Mouse (Mus musculus): ENCODE data around the gene Mdm2. TPM values are rescaled to one million over a fixed set of nuclear protein-coding genes. Genes with fewer than 3 reads are reported as not detected.

Gene Mdm2
- polyA plus RNA-seq, 1 experiment from 2014 or later = 19.5 TPM

GRCm38 (mm10) chr10:117753711-117754608 lies 43.4 kb upstream of the Mdm2 start:
- Histone ChIP-seq H3K4me2 (no peak overlapping the region), H3K27ac (replicated peaks) (no peak overlapping the region), H3K4me1 (replicated peaks) (peaks cover 4% of the 10 kb centered on the region; the same call in 1 of the 2 replicates), H3K36me3 (replicated peaks) (peaks cover 87% of the 10 kb centered on the region), H3K9me3 (replicated peaks) (no peaks in the 10 kb centered on the region), H3K9ac (no peak overlapping the region), H3K27me3 (no peaks in the 10 kb centered on the region), H3K4me3 (replicated peaks) (no peak overlapping the region)
- no peak for ATAC-seq (ENCODE audit: insufficient read depth)
- WGBS (ENCODE audit: insufficient replicate concordance) = 79% methylated on average over 8 of the region's 8 CpGs

DNA sequence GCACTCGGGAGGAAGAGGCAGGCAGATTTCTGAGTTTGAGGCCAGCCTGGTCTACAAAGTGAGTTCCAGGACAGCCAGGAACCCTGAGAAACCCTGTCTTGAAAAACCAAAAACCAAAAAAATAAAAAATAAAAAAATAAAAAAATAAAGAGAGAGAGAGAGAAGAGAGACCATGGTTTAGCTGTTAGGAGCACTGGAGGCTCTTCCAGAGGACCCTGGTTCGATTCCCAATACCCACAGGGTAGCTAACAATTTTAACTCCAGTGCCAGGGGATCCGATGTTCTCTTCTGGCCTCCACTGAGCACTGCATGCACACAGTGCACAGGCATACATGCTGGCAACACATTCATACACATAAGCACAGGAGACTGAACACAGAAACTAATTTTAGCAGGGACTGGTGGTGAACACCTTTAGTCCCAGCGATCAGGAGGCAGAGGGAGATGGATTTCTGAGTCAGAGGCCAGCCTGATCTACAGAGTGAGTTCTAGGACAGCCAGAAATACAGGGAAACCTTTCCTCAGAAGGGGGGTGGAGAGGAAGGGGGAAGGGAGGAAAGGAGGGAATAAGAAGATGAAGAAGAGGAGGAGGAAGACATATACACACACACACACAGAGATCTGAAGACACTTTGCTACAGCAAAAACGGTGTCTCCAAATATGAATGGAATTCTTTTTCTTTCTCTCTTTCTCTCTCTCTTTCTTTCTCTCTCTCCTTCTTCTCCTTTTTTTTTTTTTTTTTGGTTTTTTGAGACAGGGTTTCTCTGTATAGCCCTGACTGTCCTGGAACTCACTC lies 42.5 kb upstream of the Mdm2 start:
- H3K9ac ChIP-seq = no peak overlapping the region
- H3K27ac ChIP-seq (replicated peaks) = no peak overlapping the region
- no peak for ATAC-seq (ENCODE audit: insufficient read depth)
- 85% methylated on average over 5 of the region's 5 CpGs for WGBS (ENCODE audit: insufficient replicate concordance)
- H3K9me3 ChIP-seq (replicated peaks) = no peaks in the 10 kb centered on the region
- peaks cover 85% of the 10 kb centered on the region for H3K36me3 ChIP-seq (replicated peaks)
- no peaks in the 10 kb centered on the region for H3K27me3 ChIP-seq
- H3K4me3 ChIP-seq (replicated peaks) = no peak overlapping the region
- peaks cover 4% of the 10 kb centered on the region; the same call in 1 of the 2 replicates for H3K4me1 ChIP-seq (replicated peaks)
- H3K4me2 ChIP-seq = no peak overlapping the region

DNA sequence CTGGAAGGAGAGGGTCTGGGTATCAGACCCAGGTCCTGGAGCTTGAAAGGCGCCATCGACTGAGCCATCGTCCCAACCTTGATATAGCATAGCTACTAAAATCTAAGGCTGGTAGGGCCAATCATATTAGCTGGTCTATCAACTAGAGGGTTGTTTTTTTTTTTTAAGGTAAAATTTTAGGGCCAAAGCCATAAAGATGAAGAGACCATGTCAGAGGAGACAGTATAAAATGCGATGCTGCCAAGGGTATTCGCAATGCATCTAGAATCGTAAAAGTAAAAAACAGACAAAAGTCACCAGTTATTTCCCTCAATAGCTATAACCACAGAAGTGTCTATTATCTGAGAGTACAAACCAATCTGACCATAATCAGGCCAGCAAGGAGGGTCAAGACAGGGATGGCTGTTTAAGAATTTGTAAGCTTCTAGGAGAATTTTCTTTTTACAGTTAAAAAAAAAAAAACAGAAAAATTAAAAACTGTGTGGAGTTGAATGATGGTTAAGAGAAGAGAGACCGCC lies 41.8 kb upstream of the Mdm2 start:
- no peaks in the 10 kb centered on the region for H3K27me3 ChIP-seq
- H3K27ac ChIP-seq (replicated peaks) = no peak overlapping the region
- H3K4me1 ChIP-seq (replicated peaks) = peaks cover 9% of the 10 kb centered on the region; the same call in 1 of the 2 replicates
- ATAC-seq (ENCODE audit: insufficient read depth) = no peak
- no peak overlapping the region for H3K4me3 ChIP-seq (replicated peaks)
- peaks cover 79% of the 10 kb centered on the region for H3K36me3 ChIP-seq (replicated peaks)
- 94% methylated on average over 7 of the region's 7 CpGs for WGBS (ENCODE audit: insufficient replicate concordance)
- H3K9ac ChIP-seq = no peak overlapping the region
- no peaks in the 10 kb centered on the region for H3K9me3 ChIP-seq (replicated peaks)
- no peak overlapping the region for H3K4me2 ChIP-seq

- WGBS (ENCODE audit: insufficient replicate concordance) = 90% methylated on average over 6 of the region's 6 CpGs
- Histone ChIP-seq H3K36me3 (replicated peaks) (peaks cover 73% of the 10 kb centered on the region), H3K27ac (replicated peaks) (no peak overlapping the region)
Observed at GRCm38 (mm10) chr10:117751744-117752143, 41.2 kb upstream of the Mdm2 start.

GRCm38 (mm10) chr10:117751282-117751610 lies 40.7 kb upstream of the Mdm2 start:
- H3K4me3 ChIP-seq (replicated peaks) = no peak overlapping the region
- H3K9me3 ChIP-seq (replicated peaks) = no peaks in the 10 kb centered on the region
- no peak overlapping the region for H3K9ac ChIP-seq
- ATAC-seq (ENCODE audit: insufficient read depth) = no peak
- no peak overlapping the region for H3K4me2 ChIP-seq
- 92% methylated on average over 14 of the region's 14 CpGs for WGBS (ENCODE audit: insufficient replicate concordance)
- H3K27ac ChIP-seq (replicated peaks) = no peak overlapping the region
- H3K4me1 ChIP-seq (replicated peaks) = peaks cover 17% of the 10 kb centered on the region
- peaks cover 68% of the 10 kb centered on the region for H3K36me3 ChIP-seq (replicated peaks)
- H3K27me3 ChIP-seq = no peaks in the 10 kb centered on the region

More at GRCm38 (mm10) chr10:117751744-117752143, 41.2 kb upstream of the Mdm2 start:
- no peak overlapping the region for H3K9ac ChIP-seq
- H3K4me2 ChIP-seq = no peak overlapping the region
- no peak for ATAC-seq (ENCODE audit: insufficient read depth)
- no peaks in the 10 kb centered on the region for H3K27me3 ChIP-seq
- H3K4me1 ChIP-seq (replicated peaks) = peaks cover 13% of the 10 kb centered on the region; the same call in 1 of the 2 replicates
- no peak overlapping the region for H3K4me3 ChIP-seq (replicated peaks)
- H3K9me3 ChIP-seq (replicated peaks) = no peaks in the 10 kb centered on the region

DNA sequence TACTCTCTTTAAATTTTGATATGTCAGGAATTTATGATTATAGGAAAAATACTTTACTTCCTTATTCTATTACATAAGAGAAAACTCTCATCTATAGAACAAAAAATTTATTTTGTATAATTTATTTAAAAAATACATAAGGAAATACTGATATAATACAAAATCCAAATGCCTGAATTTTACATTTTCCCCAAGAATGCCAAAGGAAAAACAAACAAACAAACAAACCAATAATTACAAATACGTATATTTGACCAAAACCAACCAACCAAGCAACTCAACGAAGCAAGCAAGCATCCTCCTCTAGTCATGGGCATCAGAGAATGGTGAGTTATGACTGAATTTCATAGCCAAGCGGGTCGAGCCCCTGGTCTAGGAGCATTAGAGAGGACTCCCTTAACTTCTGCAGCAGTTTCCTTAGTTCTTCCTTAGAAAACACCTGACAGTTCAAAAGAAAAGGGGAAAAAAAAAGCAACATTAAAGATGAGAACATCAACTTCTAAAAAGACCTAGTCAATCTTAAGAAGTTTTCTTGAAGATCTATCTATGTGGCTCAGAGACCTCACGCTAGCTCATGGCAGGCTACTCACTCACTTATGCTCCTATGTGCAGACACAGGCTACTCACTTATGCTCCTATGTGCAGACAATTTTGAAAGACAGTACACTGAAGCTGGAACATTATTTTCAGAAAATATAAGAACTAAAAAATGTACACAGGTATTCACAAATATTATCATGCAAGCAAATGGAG lies 40.1 kb upstream of the Mdm2 start:
- no peak overlapping the region for H3K9ac ChIP-seq
- H3K27me3 ChIP-seq = no peaks in the 10 kb centered on the region
- no peaks in the 10 kb centered on the region for H3K9me3 ChIP-seq (replicated peaks)
- H3K4me3 ChIP-seq (replicated peaks) = no peak overlapping the region
- WGBS (ENCODE audit: insufficient replicate concordance) = 86% methylated on average over 5 of the region's 5 CpGs
- peaks cover 63% of the 10 kb centered on the region for H3K36me3 ChIP-seq (replicated peaks)
- peaks cover 15% of the 10 kb centered on the region for H3K4me1 ChIP-seq (replicated peaks)
- ATAC-seq (ENCODE audit: insufficient read depth) = no peak
- H3K27ac ChIP-seq (replicated peaks) = no peak overlapping the region
- H3K4me2 ChIP-seq = no peak overlapping the region

DNA sequence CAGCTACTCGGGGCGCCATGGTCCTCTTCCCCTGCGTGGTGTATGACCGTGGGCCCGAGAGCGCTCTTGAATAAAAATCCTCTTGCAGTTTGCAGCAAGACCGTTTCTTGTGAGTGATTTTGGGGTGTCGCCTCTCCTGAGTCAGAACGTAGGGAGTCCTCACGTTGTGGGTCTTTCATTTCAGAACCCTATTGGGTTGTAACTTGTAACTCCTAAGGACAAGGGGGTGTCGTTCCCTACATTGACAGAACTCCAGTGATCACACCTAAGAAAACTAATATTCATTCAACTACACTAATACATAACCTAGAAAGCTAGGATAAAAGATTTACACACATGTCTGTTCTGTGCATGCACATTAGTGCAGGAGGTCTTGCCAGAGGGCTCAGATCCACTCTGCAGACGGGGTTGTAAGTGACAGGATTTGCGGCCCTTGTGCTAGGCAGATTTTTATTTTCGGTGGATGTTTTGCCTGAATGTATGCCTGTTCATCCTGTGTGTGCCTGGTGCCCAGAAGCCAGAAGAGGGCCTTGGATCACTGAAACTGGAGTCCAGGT lies 39.3 kb upstream of the Mdm2 start:
- no peak overlapping the region for H3K9ac ChIP-seq
- H3K4me1 ChIP-seq (replicated peaks) = peaks cover 20% of the 10 kb centered on the region
- H3K27me3 ChIP-seq = peaks cover 4% of the 10 kb centered on the region; the same call in 1 of the 2 replicates
- H3K27ac ChIP-seq (replicated peaks) = no peak overlapping the region
- WGBS (ENCODE audit: insufficient replicate concordance) = 90% methylated on average over 14 of the region's 14 CpGs
- H3K4me2 ChIP-seq = no peak overlapping the region
- no peak for ATAC-seq (ENCODE audit: insufficient read depth)
- H3K9me3 ChIP-seq (replicated peaks) = no peaks in the 10 kb centered on the region
- no peak overlapping the region for H3K4me3 ChIP-seq (replicated peaks)
- peaks cover 54% of the 10 kb centered on the region for H3K36me3 ChIP-seq (replicated peaks)

DNA sequence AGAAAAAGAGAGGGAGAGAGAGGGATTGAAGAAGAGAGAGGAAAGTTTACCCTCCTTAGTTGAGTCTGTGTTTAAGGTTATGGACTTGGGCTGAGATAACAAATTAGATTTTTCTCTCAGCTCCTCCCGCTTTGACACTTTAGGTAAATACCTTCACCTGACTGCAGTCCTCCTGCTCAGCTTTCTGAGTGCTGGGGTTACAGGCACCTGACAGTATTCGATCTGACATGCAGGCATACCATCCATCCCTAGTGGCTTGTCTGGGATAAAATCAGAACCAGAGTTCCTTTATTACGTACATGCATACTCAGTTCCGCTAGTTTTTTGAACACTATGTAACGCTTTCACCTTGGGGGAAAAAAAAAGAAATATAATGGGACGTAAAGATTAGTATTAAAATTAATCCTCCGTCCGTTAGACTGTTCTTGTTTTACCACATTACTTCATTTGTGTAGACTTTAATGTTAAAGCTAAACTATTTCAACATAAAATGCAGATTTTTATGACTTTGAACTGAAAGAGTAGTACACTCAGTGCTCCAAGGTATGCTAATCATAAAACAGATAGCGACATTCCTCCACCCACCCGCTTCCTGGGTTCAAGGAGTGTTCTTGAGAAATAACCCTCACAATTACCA lies 38.6 kb upstream of the Mdm2 start:
- H3K27ac ChIP-seq (replicated peaks) = no peak overlapping the region
- H3K4me1 ChIP-seq (replicated peaks) = peaks cover 20% of the 10 kb centered on the region
- no peak overlapping the region for H3K4me3 ChIP-seq (replicated peaks)
- no peak overlapping the region for H3K4me2 ChIP-seq
- no peak for ATAC-seq (ENCODE audit: insufficient read depth)
- H3K9ac ChIP-seq = no peak overlapping the region
- peaks cover 49% of the 10 kb centered on the region for H3K36me3 ChIP-seq (replicated peaks)
- H3K9me3 ChIP-seq (replicated peaks) = no peaks in the 10 kb centered on the region
- peaks cover 4% of the 10 kb centered on the region; the same call in 1 of the 2 replicates for H3K27me3 ChIP-seq
- 88% methylated on average over 10 of the region's 10 CpGs for whole genome bisulfite sequencing (ENCODE audit: insufficient replicate concordance)

- 75% methylated on average over 10 of the region's 10 CpGs for WGBS (ENCODE audit: insufficient replicate concordance)
- no peak for ATAC-seq (ENCODE audit: insufficient read depth)
- Histone ChIP-seq H3K4me2 (no peak overlapping the region), H3K27ac (replicated peaks) (no peak overlapping the region), H3K36me3 (replicated peaks) (peaks cover 49% of the 10 kb centered on the region), H3K9ac (no peak overlapping the region), H3K4me1 (replicated peaks) (peaks cover 20% of the 10 kb centered on the region), H3K4me3 (replicated peaks) (no peak overlapping the region), H3K27me3 (peaks cover 4% of the 10 kb centered on the region; the same call in 1 of the 2 replicates), H3K9me3 (replicated peaks) (no peaks in the 10 kb centered on the region)
Observed at GRCm38 (mm10) chr10:117748276-117749049, 37.9 kb upstream of the Mdm2 start.
